Mouse (Mus musculus): ENCODE measurements at regions not wholly inside any gene's neighbourhood (a gene's known extent, or its start where the extent isn't known, plus 50 kb on each side); places are given as distances from the start of the nearest gene placed in this dataset.
A peak's percentile ranks its signal among the peaks of the same experiment; 100 is the strongest.

DNA sequence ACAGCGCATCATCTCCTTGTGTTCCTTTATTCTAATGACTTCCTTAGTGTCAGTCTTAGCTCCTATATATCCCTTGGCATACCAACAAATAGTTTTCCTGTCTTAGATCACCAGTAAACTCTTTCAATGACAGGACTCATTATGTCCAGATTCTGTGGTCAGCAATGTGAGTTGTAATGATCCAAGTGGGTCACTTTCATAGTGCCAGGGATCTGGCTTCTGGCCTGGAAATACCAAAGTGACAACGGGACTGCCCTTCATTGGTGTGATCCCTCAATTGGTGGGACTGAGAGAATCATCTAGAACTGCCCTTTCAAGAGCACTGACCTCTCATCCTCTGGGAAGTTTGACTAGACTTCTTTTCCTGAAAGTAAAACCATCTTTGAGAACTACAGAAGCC, 494.7 kb upstream of the A1bg start:
- ATAC-seq (replicated peaks; ENCODE audit: poor library complexity): no peak

GRCm38 (mm10) chr15:61416841-61417240, 494.0 kb upstream of the A1bg start:
- no peak for ATAC-seq (replicated peaks; ENCODE audit: poor library complexity)

DNA sequence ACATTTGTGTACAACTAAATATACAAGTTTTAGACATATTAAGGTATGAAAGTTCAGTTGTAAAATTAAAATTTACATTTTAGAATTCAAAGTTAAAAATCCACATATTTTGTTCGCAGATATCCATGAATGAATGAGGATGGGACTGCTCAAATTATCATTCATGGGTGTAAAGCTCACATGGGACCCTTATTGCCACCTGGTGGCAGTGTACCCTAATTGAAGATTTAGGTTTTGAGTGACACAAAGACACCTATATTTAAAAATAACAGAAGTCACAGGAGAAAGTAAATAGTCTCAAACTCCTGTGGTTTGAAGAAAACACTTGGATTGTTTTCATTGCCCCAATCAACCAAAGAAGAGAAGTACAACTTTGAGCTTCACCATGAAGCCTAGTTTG, 492.8 kb upstream of the A1bg start:
- ATAC-seq (replicated peaks; ENCODE audit: poor library complexity): no peak

GRCm38 (mm10) chr15:61411821-61412220, 489.0 kb upstream of the A1bg start:
- ATAC-seq (replicated peaks; ENCODE audit: poor library complexity): no peak

- no peak for ATAC-seq (replicated peaks; ENCODE audit: poor library complexity)
These were observed 488.0 kb upstream of the A1bg start for GRCm38 (mm10) chr15:61410789-61411188.

DNA sequence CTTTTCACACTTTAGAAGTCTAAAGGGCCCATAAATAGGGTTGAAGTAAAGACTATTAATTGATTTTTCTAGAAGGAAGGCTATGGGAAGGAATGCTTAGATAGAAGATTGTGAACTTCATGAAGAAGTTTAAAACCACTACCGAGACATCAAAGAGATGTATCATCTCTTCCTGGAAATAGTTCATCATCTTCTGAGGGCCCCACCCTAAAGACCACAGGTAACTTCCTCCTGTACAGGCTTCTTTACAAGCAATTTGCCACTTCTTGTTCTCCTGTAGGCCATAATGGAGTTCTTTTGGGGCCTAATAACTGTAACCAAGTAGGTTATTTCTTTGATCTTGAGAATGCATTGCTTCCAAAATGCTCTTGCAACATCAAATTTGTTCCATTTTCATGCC, 485.8 kb upstream of the A1bg start:
- ATAC-seq (replicated peaks; ENCODE audit: poor library complexity): no peak

- no peak for ATAC-seq (replicated peaks; ENCODE audit: poor library complexity)
These were observed 477.9 kb upstream of the A1bg start for GRCm38 (mm10) chr15:61400720-61401119.

GRCm38 (mm10) chr15:61399971-61400370, 477.2 kb upstream of the A1bg start:
- no peak for ATAC-seq (replicated peaks; ENCODE audit: poor library complexity)

DNA sequence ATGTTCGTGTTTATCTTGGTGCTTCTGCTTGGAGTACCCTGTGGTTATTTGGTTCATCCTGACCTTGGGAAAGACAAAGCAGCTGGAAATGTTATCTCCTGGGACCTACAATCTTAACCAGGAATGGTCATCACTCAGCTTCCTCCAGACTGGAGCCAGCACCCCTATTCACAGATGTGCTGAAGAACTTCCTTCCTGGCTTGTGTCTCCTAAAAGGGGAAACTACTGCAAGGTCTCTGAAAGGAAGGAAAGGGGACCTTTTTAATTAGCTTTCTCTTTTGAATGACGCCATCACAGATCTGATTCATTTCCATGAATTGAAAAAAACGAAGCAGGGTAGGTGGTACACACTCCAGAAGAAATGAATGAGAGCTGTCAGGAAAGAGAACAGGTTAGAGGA, 476.0 kb upstream of the A1bg start:
- ATAC-seq (replicated peaks; ENCODE audit: poor library complexity): no peak

GRCm38 (mm10) chr15:61397061-61397460, 474.2 kb upstream of the A1bg start:
- no peak for ATAC-seq (replicated peaks; ENCODE audit: poor library complexity)

- no peak for ATAC-seq (replicated peaks; ENCODE audit: poor library complexity)
These were observed 472.5 kb upstream of the A1bg start for GRCm38 (mm10) chr15:61395296-61395826.

DNA sequence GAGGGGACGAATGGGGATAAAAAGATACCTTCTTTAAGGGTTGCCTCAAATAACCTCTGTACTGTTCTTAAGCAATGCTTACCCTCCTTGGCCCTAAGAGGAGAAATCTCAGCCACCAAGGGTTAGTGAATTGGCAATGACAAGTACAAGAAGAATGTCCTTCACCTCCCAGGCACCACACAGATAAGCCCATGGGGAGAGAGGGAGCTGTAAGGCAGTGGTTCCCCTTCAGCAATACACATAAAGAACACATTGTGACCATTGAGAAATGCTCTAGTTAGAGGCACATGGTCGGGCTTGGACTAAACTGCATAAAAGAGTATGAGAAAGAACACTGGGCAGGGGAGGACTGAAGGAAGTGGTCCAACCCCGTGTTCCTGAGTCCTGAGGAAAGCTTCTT, 457.9 kb upstream of the A1bg start:
- no peak for ATAC-seq (replicated peaks; ENCODE audit: poor library complexity)

DNA sequence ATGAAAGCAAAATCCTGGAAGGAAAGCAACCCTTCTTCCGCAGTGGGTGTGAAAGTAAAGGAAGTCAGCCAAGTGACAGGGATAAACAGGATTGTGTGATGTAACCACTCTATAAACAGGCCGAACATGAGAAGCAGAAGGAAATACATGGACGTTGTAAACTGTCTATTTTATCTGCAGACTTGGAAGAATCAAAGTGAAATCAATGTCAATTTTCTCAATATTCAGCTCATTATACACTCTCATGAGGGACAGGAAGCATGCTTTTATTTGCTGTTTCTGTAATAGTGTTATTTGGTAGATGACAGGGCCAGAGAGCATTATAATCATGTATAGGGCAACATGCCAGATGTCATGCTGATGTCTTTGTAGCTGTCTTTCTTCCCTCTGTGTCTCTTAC, 443.5 kb upstream of the A1bg start:
- ATAC-seq (replicated peaks; ENCODE audit: poor library complexity): no peak

GRCm38 (mm10) chr15:61365511-61365910, 442.7 kb upstream of the A1bg start:
- no peak for ATAC-seq (replicated peaks; ENCODE audit: poor library complexity)

DNA sequence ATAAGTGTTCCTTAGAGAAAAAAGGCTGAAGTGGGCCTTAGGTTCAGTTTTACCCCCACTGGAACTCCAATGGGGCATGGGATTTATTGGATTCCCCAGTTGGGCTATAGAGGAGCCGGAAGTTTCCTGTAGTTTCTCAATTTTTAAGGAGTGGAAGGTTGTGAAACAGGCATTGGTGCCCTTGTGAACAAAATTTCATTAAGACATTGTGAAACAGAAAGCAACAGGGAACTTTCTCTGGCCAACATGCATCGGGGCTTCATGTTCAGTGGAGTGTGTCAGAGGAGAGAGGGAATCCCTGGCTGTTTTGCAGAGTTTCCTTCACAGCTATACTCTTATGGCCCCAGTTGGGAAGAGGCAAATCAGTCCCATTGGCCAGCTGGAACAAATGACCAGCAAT, 441.6 kb upstream of the A1bg start:
- peak; percentile 75 for ATAC-seq (replicated peaks; ENCODE audit: poor library complexity)

DNA sequence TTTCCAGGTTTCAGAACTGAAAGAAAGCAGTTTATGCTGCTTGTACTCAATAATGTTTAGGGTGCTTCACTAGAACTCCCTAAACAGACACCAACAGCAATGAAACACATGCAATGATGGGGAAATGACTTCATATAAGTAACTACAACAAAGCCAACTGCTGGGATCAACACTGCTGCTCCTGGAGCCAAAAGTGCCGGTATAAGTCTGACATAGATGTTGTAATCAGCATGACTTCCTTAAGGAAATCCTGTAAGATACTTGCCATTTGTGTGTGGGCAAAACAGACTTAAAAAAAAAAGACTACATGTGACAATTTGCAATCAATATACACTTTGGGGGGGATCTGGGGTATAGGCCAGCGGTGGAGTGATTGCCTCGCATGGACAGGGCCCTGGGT, 438.4 kb upstream of the A1bg start:
- ATAC-seq (replicated peaks; ENCODE audit: poor library complexity): peak; percentile 46

DNA sequence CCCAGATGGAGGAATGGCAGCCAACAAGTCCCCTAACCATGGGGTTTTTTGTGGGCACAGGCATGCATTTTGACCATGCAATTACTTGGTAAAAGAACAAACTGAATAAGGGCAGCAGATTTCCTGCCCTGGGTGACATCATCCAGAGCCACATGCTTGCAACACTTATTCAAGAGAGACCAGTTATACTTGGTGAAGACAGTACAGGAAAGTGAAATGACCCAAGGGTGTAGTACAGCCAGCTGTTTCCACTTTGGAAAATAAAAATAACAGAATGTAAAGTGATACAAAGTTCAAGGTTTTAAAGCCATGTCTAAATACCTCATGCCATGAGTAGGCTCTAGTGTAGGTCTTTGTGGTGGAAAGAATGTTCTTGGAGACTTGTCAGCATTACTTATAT, 432.5 kb upstream of the A1bg start:
- peak; percentile 80 for ATAC-seq (replicated peaks; ENCODE audit: poor library complexity)

DNA sequence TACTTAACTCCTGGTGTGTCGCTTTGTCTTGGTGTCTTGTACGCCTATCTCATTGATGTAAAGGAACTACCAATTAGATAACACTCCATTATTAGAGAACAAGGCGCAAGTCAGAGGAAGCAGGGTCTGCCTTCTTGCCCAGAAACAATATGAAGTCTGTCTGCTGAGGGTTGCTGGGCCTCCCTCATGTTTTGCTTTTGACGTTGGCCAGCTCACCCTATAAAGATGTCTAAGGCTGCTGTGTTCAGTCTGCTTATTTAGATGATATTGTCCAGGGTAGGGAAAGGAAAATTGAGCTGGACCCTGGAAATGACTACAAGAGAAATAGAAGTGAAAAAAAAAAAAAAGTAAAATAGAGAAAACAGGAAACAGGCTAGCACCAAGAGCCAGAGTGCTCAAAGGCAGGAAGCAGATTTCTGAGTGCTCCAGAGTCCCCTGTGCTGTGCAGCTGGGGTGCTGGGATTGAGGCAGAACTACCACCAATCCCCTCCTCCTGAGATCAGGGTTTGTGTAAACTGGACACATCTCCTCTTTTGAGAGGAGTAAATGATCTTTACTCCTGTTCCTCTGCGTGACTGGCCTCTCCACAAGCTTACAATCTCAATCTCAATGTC, 429.0 kb upstream of the A1bg start:
- ATAC-seq (replicated peaks; ENCODE audit: poor library complexity): 0 out of 2 replicates have a peak, but pooled peaks have one; percentile 31

- no peak for ATAC-seq (replicated peaks; ENCODE audit: poor library complexity)
These were observed 422.3 kb upstream of the A1bg start for GRCm38 (mm10) chr15:61345101-61345500.

DNA sequence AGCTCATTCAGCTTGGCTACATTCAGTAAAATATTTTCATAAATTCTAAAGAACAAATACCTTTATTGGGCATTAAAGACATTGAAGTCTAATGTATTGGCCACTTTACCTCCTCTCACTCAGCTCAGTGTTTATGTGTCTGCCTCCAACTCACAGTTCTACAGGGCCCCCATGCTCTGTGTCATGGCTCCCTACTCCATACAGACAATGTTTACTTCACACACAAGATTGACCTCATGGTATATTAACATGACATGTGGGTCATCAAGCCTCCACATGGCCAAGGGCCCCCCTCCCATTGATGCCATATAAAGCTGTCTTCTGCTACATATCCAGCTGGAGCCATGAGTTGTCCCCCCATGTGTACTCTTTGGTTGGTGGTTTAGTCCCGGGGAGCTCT, 419.8 kb upstream of the A1bg start:
- ATAC-seq (replicated peaks; ENCODE audit: poor library complexity): no peak

DNA sequence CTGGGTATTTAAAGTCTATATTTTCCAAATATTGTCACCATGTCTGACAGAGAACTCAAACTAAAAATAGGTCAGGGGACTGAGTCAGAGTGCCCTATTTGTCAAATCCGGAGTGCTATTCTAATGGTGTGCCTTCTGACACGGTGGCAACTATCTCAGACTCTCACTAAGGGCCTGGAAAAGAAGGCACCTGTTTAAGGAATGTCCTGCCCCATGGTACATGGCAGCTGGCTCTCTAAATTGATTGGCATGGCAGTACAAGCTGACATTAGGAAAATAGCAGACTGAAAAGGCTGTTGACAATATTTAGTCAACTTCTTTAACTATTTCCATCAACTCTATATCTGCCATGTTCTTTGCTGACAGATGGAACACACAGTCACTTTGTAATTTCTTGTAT, 405.1 kb upstream of the A1bg start:
- no peak for ATAC-seq (replicated peaks; ENCODE audit: poor library complexity)

GRCm38 (mm10) chr15:61322243-61322642, 399.4 kb upstream of the A1bg start:
- ATAC-seq (replicated peaks; ENCODE audit: poor library complexity): no peak

DNA sequence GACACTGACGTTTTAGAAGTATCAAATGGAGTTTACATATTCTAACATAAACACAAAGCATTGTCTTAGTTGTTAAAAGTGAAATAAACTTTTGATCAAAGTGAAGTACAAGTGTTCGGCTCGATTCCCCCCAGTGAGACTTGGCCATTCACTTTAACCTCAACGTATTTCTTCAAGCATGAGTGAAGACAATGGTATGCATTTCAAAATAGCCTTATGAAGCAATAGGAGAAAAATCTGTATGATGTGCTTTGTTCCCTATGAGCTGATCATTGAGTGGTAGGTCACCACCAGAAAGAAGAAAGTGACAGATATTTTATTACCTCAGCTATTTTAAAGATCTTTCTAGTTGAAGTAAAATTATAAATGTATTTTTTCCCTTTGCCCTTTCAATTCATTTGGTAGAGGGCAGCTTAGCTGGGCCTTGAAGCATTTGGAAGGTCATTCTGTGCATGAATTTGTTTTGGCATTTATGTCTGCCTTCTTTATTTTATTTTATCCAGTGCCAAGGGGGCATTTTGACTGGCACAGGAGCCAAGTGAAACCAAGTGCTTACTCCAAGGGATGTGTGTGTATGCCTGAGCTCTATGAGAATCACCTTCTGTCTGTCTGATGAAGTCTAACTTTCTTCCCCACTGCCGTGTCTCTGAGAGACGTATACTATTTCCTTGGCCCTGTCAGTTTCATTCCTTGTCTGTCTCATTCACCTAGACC, 386.8 kb upstream of the A1bg start:
- ATAC-seq (replicated peaks; ENCODE audit: poor library complexity): no peak

Measured in megakaryocyte progenitor cell, adult 5-6 weeks (primary cell).